Mouse (Mus musculus) bone marrow, adult 2 months (tissue): Measurements from ENCODE around the gene Gcnt3. TPM values are rescaled to one million over a fixed set of nuclear protein-coding genes. Genes with fewer than 3 reads are reported as not detected.

ENCODE experiments used
- H3K27ac ChIP-seq: fragments of 200-500 bp; 2 replicates; pipeline ENCODE4 v1.5.1; 2012; ENCODE audit warnings: low read depth, mild to moderate bottlenecking, control low read depth, inconsistent platforms, low read length; ENCODE audit not compliant: control insufficient read depth, poor library complexity, insufficient read depth
- H3K4me1 ChIP-seq: fragments of 200-500 bp; 2 replicates; pipeline ENCODE4 v1.6.1; 2011; ENCODE audit warnings: low read length; ENCODE audit not compliant: control insufficient read depth, insufficient read depth
- H3K4me3 ChIP-seq: fragments of 200-500 bp; replicated peaks from 2 replicates; pipeline ENCODE3; 2011; ENCODE audit warnings: mild to moderate bottlenecking, low read depth, low read length, control low read depth; ENCODE audit not compliant: control insufficient read depth
- CTCF ChIP-seq: fragments of 200-500 bp; IDR thresholded peaks from 2 replicates; pipeline ENCODE4 v1.5.1; 2011; ENCODE audit warnings: low read length, control low read depth; ENCODE audit not compliant: control insufficient read depth, insufficient read depth
- POLR2A ChIP-seq: fragments of 200-500 bp; IDR thresholded peaks from 2 replicates; pipeline ENCODE4 v1.6.1; 2011; ENCODE audit warnings: low read depth, mild to moderate bottlenecking, control low read depth, low read length, borderline replicate concordance; ENCODE audit not compliant: control insufficient read depth
- WGBS: fragments of 180-500 bp; shearing (Covaris S2); methylation state at CpG from one replicate; pipeline ENCODE4 v1.1.7; 2018; 5-methylcytosine and 5-hydroxymethylcytosine counted together
- polyA plus RNA-seq: library from polyadenylated mRNA; stranded (reverse); fragments of >200 nt; gene quantifications from 2 replicates; pipeline ENCODE4 v1.2.4, GENCODE M21; 2011; ENCODE audit warnings: low replicate concordance; ENCODE audit not compliant: missing spikeins, insufficient read depth, insufficient read length

Gcnt3 gene
- polyA plus RNA-seq, 1 experiment, result 0.70 TPM

DNA sequence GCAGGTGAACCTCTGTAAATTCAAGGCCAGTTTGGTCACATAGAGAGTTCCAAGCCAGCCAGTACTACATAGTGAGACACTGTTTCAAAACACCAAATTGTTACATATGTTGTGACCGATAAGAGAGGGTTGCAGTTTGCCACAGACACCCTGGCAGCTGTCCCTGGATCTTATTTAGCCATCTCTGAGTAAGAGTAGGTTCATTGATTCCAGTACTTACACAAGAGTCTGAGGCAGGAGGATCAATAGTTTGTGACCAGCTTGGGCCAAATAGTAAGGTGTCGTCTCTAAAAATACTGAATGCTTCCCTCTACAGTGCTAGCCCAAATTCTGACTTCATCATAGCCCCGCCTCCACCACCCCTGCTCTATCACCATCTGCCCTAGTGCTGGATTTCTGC is 40.1 kb upstream of the Gcnt3 start:
- Histone ChIP-seq H3K27ac (no peak overlapping the region), H3K4me1 (peaks cover 2% of the 10 kb centered on the region; the same call in 1 of the 2 replicates), H3K4me3 (no peak overlapping the region)
- TF ChIP-seq CTCF, result no peak
- TF ChIP-seq POLR2A, result no peak
- 70% methylated on average over 3 of the region's 3 CpGs for WGBS

DNA sequence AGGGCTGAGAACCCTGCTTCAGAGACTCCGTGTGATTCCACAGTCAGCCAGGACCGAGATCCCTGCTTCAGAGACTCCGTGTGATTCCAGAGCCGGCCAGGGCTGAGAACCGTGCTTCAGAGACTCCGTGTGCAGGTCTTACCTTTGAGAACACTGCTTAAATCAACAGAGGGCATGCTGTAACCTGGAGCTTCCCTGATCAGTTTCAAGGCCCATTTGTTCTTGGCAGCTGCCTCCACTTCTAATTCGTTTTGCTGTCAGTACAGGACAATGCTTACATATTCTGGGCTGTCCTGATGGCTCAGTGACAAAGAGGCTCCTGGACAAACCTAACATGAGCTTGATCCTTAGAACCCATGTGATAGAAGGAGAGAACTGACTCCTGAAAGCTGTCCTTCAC is 39.3 kb upstream of the Gcnt3 start:
- Histone ChIP-seq H3K4me1 (peaks cover 2% of the 10 kb centered on the region; the same call in 1 of the 2 replicates), H3K27ac (no peak overlapping the region), H3K4me3 (no peak overlapping the region)
- 84% methylated on average over 7 of the region's 7 CpGs for WGBS
- TF ChIP-seq CTCF (no peak), POLR2A (no peak)

- H3K27ac ChIP-seq, result no peak overlapping the region
- no peaks in the 10 kb centered on the region for H3K4me1 ChIP-seq
- no peak overlapping the region for H3K4me3 ChIP-seq
- 56% methylated on average over 8 of the region's 8 CpGs for WGBS
- TF ChIP-seq CTCF (no peak), POLR2A (no peak)
These were observed 34.5 kb upstream of the Gcnt3 start for GRCm38 (mm10) chr9:70072387-70072786.

- H3K4me1 ChIP-seq, result no peaks in the 10 kb centered on the region
- H3K4me3 ChIP-seq, result no peak overlapping the region
- WGBS, result 77% methylated on average over 8 of the region's 8 CpGs
- no peak for TF ChIP-seq CTCF
- no peak for TF ChIP-seq POLR2A
- no peak overlapping the region for H3K27ac ChIP-seq
These were observed 32.1 kb upstream of the Gcnt3 start for GRCm38 (mm10) chr9:70069961-70070435.

GRCm38 (mm10) chr9:70067497-70067896 is 29.6 kb upstream of the Gcnt3 start:
- TF ChIP-seq POLR2A (no peak), CTCF (no peak)
- Histone ChIP-seq H3K4me1 (no peaks in the 10 kb centered on the region), H3K27ac (no peak overlapping the region), H3K4me3 (no peak overlapping the region)
- WGBS, result 89% methylated on average over 3 of the region's 3 CpGs

GRCm38 (mm10) chr9:70062012-70062411 is 24.1 kb upstream of the Gcnt3 start:
- WGBS, result 65% methylated on average over 3 of the region's 3 CpGs
- TF ChIP-seq CTCF, result no peak
- TF ChIP-seq POLR2A, result no peak

GRCm38 (mm10) chr9:70053411-70053810 is 15.5 kb upstream of the Gcnt3 start:
- no peak for TF ChIP-seq CTCF
- no peak for TF ChIP-seq POLR2A
- no peaks in the 10 kb centered on the region for H3K4me1 ChIP-seq
- WGBS, result 58% methylated on average over 3 of the region's 3 CpGs
- no peak overlapping the region for H3K27ac ChIP-seq
- no peak overlapping the region for H3K4me3 ChIP-seq

More at GRCm38 (mm10) chr9:70062012-70062411, 24.1 kb upstream of the Gcnt3 start:
- Histone ChIP-seq H3K27ac (no peak overlapping the region), H3K4me1 (no peaks in the 10 kb centered on the region), H3K4me3 (no peak overlapping the region)

DNA sequence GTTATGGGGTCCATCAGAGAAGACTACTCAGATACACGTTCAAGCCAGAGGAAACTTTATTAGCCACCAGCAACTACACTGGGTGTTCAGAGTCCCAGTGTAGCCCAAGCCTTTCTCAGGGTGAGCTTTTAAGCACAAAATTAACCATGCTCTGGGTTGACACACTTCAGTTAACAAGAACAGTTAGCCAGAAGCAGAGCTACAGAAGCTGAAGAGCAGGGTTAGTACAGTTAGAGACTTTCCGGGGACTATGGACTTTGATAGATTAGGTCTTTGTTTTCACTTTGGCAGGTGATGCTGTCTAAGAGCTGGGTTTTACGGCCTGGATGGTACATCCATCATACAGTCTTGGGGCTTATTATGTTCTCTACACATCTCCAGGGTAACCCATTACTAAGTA is 14.8 kb upstream of the Gcnt3 start:
- no peak overlapping the region for H3K4me3 ChIP-seq
- no peak overlapping the region for H3K27ac ChIP-seq
- 73% methylated on average over 3 of the region's 3 CpGs for WGBS
- TF ChIP-seq CTCF (no peak), POLR2A (no peak)
- no peaks in the 10 kb centered on the region for H3K4me1 ChIP-seq

DNA sequence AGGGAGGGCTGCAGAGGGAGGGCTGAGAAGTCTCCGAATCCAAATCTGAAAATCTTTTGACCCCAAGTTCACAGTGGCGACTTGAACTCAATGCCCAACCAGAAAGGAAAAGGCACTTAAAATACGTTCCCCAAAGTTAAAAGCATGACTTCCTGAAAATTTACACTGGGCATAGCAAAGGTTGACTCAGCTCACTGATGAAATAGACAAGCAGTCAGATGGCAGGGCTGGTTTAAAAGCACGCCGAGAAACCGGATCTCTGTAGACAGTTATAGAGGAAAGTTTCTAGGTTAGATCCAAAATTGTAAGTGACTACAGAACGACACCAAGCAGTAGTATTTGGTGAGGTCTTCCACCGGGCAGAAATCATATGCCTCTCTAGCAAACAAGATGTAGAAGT is 12.0 kb upstream of the Gcnt3 start:
- Histone ChIP-seq H3K4me3 (no peak overlapping the region), H3K27ac (no peak overlapping the region), H3K4me1 (no peaks in the 10 kb centered on the region)
- TF ChIP-seq POLR2A (no peak), CTCF (no peak)
- 5% methylated on average over 8 of the region's 8 CpGs for WGBS
